Mouse (Mus musculus) frontal cortex, adult (tissue): ENCODE results near the gene Mamstr.

ENCODE experiments used
- ATAC-seq: cut with Nextera tagmentation; 2 replicates; pipeline ENCODE4 v1.9.2; 2017; ENCODE audit warnings: mild to moderate bottlenecking, moderate library complexity, mixed read lengths; ENCODE audit not compliant: low TSS enrichment

Mamstr gene

GRCm38 (mm10) chr7:45692364-45692763 is 52.6 kb downstream of the Mamstr start:
- ATAC-seq = no peak

- no peak for ATAC-seq
Measured at GRCm38 (mm10) chr7:45693921-45694591, 54.3 kb downstream of the Mamstr start, which contains the start of gene Sec1. Gene Sec1, minus strand, starts transcription at chr7:45694402.

- ATAC-seq = no peak
Measured at GRCm38 (mm10) chr7:45695098-45695497, 55.3 kb downstream of the Mamstr start.
